Mouse (Mus musculus) skeletal muscle tissue, adult 2 months (tissue): ENCODE data around the gene Prkaa1.
A peak's percentile ranks its signal among the peaks of the same experiment; 100 is the strongest.
"Not testable (repeated sequence)": the region's sequence is repeated elsewhere in the genome, so short reads cannot be mapped to it uniquely, and the experiment has no call there.

ENCODE experiments used
- DNase-seq: peaks from one replicate; pipeline ENCODE4 v3.0.0-alpha.2; 2012; ENCODE audit warnings: low read depth, low spot score

Prkaa1 gene

DNA sequence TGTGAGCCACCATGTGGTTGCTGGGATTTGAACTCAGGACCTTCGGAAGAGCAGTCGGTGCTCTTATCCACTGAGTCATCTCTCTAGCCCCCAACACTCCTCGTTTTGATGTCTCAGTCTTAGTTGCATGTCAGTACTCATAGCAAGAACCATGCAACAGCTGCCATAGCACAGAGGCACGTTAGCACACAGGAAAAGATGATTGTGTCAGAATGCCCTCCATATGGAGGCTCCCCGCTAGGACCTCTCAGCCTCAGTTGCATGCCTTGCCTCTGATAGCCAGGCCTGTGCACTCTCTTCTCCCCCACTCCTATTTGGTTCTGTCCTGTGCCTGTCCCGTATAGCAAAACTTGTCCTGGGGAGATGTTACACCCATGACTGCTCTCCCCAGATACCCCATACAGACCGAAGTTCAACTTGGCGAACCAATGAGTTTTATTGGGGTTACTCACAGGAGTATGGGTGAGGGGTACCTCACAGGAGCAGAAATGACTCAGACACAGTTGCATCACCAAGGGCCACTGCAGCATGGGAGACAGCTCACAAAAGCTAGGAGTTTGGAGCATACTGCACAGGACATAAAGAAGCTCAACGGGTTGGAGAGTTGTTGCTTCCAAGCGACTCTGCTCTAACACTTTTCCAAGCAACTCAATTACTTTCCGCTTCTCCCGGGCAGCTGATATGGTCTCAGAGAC lies 14.4 kb upstream of the Prkaa1 start:
- DNase-seq = no peak

DNA sequence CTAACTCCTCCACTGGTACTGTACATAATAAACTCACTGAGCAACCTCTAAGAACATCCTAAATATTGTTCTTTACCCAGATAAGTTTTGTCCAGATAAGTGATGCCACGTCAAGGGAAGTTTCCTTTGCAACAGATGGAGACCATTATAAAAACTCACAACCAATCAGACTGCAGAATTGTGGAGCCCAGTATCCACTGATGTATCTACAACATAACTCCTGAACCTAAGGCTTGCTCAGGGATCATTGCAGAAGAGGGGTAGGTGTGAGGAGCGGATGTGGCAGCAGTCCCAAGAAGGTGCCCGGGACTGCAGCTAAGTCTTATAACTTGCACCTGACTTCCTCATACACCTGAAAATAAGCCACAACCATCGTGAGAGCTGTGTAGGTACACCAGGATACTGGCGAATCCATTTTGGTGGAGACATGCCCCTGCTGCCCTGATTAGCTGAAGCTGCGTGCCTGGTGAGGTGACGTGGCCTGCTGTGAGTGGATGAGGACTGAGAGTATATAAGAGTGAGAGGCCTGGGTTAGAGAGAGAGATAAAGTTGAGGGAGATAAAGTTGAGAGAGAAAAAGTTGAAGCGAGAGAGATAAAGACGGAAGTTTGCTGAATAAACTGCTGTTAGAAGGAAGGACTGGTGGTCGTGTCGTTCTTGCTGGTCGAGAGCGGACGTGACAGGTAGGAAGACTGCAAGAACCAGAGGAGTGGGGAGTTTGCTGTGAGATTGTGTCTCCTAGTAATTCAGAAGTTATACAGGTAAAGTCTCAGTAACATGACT lies 12.6 kb upstream of the Prkaa1 start:
- DNase-seq = not testable (repeated sequence)

DNA sequence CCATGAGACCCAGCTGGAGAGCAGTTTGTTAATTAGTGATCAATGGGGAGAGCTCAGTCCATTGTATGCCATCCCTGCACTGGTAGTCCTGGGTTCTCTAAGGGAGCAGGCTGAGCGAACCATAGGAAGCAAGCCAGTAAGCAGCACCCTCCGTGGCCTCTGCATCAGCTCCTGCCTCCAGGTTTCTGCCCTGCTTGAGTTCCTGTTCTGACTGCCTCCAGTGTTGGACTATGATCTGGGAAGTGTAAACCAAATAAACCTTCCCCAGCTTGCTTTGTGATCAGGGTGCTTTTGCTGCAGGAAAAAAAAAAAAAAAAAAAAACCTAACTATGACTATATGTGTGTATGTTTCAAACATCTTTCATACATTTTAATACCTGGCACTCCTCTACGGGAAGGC lies 10.4 kb upstream of the Prkaa1 start:
- no peak for DNase-seq

DNA sequence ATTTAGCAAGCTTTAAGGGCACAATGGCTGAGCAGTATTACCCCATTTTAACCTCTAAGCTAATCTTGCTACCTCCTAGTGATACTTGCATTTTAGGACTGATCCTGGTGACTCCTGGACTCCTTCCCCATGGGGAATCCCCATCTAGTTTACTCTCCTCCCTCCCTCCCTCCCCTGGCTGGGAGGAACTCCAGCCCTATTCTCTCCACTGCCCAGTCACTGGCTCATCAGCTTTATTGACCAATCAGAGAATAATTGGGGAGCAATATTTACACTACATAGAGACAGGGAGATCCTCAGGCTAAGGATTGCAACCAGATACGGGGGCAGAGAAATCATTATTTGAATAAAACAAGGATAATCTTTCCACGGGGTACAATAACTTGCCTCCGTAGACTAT lies 9.5 kb upstream of the Prkaa1 start:
- DNase-seq = no peak

DNA sequence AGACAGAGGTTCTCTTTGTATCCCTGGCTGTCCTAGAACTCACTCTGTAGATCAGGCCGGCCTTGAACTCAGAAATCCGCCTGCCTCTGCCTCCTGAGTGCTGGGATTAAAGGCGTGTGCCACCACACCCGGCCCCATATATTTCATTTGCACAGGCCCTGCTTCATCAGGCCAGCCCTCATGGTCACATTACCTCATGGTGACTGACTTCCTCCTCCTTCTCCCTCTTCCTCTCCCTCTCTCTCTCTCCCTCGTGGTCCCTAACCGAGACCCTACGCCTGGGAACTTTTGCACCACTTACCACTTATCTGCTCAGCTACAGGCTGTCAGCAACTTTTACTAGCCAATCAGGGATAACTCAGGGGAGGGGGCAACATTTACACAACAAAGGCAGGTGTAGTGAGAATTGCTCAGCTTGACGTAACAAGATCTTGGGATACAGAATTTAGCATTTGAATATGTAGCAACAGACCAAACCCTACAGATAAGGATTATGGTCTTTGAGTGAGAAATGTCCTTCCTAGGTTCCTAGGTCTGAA lies 8.6 kb upstream of the Prkaa1 start:
- no peak for DNase-seq

DNA sequence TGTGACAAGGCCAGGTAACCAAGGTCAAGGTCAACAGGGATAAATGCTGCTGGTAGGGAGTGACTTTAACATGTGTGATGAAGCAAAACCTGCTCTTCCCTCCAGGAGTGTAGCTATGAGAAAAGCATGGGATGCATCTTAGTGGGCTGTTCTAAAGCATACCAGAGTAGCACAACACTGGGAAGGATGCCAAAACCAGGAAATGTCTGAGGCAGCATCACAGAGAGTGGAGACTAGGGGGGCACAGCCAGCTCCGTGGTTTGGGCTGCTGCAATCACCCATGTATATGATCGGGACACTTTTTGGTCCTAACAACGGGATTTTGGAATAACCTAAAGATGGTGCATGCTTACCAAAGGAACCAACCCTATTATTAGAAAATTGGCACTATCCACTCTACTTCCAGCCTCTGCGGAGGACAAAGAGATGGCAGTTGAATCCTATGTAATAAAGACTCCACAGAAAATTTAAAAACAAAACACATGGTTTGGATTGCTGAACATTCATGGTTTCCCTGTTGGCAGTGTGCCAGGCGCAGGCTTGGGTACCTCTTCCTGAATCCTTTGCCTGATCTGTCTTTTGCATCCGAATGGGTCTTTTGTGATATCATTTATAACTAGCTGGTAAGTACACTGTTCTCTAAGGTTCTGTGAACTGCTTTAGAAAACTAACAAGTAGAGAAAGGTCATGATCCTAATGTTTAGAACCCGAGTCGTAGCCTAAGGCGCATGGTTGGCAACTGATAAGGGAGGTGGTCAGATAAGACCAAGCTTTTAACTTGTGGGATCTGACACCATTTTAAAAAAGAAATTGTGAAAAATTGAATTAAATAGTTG lies 5.4 kb upstream of the Prkaa1 start:
- DNase-seq = no peak

DNA sequence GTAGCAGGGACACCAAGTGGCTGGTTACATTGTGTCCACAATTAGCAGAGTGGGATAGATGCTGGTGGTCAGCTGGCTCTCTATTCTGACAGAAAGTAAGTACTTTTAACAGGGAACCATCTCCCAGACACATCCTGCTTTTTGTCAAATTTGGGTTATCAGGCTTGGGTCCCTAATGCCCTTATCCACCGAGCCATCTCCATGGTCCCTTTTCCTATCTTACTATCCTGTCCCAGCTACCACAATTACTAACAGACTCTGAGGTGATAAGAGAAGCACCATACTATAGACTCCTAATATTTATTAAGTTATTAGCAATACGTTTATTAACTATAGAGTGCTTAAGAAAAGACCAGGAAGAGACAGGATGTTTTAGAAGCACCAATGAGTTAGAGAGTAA lies 4.3 kb upstream of the Prkaa1 start:
- DNase-seq = no peak

DNA sequence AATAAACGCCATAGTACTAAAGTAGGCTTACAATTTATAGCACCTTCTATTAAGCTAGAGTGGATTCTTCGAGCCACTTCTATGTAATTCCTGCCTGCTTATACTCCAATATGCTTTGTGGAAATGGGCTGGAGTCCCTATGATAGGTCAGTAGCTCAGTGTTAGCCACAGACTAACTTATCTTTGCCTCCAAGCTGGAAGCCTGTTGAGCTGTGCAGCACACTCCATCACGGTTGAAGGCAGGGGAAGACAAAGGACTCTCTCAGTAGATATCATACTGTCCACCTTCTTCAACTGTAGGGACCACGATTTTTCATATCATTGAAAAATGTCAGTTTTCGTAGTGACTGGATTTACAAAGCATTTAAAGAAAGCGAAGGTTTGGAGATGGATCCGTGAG lies 3.8 kb upstream of the Prkaa1 start:
- DNase-seq = no peak

DNA sequence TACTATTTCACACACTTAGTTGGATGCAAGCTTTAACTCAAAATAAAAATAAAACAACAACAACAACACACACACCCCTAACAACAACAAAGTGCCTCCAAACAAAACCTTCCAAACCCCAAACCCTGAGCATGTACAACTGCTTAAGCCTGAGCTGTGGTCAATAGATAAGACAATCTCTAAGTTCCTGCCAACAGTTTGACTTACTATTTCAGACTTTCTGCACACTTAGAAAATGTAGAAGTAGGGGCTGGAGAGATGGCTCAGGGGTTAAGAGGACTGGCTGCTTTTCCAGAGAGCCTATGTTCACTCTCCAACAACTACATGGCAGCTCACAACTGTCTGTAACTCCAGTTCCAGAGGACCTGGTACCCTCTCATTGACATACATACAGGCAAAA lies 3.3 kb upstream of the Prkaa1 start:
- no peak for DNase-seq

DNA sequence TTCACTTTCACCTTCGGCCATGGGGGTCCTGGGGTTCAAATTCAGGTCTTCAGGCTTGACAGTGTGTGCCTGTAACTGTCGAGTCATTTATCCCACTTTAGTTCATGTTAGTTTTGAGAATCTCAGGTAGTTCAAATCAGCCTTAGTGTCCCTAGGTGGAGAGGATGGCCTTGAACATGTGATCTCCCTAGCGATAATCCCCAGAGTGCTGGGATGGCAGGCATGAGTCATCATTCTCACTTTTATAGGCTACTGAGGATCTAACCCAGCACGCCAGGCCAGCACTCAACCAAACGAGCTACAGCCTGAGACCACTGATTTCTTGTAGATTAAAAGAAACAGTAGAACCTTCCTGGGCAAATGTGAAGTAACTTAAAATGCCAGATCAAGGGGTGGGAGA lies 1.6 kb upstream of the Prkaa1 start:
- no peak for DNase-seq

DNA sequence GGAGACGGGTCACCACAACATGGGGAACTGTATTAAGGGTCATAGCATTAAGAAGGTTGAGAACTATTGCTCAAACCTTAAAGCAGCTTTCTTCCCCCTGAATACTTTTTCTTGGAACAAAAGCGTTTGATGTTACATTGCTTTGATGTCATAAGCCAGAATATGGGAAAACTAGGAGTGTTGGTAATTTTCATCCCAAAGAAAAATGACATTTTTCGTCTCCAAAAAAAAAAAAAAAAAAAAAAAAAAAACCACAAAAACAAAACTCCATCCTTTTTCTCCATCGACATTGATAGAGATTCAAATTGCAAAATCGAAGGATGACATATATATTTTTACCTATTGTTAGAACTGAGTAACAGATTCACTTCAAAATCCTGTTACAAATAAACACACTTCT lies 947 bp upstream of the Prkaa1 start:
- DNase-seq = no peak

DNA sequence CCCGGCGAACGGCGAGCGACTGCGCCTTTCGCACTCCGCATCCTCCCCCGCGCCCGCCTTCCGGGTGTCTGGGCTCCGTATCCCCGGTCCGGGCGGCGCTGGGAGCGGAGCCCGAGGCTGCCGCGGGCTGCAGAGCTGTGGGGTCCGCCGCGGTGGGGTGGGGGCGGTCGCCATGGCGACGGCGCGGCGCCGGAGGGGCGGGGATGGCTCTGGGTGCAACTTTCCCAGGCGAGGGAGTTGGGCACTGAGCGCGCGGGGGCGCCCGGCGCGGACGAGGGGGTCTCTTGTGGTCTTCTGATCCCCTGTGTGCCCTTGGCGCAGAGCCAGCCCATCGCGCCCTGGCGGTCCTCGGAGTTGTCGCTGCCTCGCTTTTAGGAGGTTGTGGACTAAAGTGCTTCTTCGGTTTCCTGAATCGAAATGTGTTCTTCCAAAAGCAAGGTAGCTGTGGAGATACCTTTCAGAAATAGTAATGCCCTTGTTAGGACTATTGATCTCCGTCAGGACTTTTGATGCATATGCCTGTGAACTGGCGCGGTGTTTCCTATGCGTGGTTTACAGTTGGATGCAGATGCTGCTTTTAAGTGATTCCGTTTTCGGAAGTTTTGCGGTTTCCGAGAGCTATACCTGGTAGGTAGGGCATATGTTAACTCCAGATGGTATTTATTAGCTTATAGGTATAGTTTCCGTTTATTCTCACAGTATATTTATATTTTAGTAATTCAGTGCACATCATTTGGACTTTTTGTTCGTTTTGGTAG lies 539 bp downstream of the Prkaa1 start:
- peak; percentile 38 for DNase-seq

DNA sequence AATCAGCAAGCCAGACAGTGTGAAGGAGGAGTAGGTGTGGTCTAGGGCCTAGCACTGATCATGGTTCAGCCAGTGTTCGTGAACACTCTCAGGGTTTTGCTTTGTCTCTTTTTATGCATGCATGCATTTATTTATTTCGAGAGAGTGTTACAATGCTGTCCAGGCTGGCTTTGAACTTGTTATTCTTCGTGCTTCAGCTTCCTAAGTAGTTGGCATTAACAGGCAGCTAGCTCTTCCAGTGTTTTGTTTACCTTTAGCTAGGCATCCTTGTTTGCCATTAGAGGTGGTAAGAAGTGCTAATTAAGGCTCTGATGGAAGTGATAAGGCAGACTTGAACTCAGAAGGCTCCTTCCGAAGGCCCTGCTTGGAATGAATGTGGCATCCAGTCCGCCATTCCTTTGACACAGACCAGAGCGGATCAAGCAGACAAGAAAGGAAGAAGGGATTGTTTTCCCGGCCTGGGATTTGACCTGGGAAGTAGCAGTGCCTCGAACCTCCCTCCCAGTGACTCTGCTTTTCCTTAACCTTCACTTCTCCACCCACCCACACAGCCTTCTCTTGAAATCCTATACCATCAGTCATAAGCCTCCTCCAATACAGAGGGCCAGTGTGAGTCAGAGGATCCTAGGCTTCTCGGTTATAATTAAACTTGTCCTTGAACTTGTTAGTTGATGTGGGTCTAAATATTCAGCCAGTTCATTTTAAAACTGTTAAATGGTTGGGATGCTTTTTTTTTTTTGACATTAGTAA lies 1.7 kb downstream of the Prkaa1 start:
- no peak for DNase-seq

DNA sequence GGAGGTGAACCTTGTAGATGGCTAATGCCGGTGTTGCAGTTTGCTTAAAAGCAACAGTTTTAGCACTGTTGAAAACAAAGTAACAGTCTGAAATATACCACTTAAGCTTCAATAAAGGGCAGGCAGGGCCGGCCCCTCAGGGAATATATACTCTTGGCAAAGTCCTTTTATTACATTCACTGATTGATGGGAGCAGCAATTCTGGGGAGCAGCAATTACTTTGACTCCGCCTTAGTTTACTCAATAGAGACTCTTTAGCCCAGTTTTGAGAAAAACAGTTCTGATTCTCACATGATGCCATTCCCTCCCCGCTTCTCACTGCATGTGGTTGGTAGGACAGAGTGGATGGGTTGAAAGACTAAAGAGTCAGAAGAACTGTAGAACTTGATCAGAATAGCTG lies 5.5 kb downstream of the Prkaa1 start:
- peak; percentile 20 for DNase-seq

DNA sequence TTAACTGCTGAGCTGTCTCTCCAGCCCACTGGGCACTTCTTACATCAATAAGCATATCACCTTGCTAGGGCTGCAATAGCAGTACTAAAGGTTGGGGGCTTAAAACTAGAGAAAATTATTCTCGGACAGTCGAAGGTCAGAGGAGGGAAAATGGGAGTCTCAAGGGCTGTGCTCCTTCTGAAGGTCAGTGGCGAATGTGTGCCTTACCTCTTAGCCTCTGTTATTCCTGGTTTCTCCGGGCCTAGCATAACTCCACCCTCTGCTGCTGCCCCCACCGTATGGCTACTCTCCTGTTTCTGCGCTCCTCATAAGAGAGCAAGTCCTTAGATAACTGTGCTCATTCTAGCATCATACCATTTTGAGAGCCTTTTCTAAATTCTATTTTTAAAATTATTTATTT lies 8.5 kb downstream of the Prkaa1 start:
- no peak for DNase-seq

DNA sequence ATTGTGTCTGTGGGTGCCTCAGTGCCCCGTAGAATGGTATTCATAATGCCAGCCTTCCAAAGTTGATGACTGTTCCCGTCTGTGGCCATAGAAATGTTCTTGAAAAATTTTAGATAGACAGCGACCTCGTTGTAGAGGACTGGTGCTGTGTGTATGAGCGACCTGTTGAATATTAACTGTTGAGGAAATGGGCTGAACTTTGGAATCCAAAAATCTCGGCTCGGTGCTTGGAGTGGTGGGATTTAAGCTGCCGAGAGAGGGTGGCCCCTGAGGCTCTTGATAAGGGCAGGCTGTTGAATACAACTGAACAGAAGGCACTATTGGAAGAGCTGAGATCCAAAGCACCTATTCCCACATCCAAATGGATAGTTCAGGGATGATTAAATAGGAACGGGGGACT lies 11.0 kb downstream of the Prkaa1 start:
- DNase-seq = no peak

DNA sequence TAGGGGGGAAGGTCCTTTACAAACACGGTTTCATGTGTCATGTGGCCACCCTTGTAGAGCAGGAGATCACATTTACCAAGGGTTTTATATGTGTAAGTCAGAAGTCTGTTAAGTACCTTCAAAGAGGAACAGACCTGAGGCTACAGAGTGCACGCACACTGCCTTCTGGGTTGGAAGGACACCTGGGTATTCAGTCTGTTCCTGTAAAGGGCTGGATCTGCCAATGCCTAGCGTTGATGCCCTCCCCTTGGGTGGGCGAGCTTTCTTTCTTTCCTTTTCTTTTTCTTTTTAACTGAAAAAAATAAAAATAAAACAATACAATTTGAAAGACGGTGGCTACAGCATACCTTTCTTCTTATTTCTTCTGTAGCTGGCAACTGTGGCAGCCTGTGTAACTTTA lies 11.4 kb downstream of the Prkaa1 start:
- DNase-seq = no peak

DNA sequence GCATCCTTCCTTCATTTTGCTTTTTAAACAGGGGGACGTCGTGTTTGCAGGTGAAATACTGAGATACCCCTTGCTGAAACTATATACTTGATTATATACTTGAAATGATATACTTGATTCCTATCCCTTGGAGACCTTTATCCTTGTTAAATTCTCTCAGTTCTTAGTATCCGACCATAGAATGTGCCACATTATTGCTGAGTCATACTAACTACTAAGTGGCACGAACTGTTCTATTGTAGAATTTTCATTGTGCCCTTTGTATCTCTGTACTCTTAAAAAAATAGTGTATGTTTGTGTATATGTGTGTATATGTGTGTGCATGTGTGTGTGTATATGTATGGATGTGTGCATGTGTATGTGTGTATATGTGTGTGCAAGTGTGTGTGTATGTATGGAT lies 12.7 kb downstream of the Prkaa1 start:
- no peak for DNase-seq

DNA sequence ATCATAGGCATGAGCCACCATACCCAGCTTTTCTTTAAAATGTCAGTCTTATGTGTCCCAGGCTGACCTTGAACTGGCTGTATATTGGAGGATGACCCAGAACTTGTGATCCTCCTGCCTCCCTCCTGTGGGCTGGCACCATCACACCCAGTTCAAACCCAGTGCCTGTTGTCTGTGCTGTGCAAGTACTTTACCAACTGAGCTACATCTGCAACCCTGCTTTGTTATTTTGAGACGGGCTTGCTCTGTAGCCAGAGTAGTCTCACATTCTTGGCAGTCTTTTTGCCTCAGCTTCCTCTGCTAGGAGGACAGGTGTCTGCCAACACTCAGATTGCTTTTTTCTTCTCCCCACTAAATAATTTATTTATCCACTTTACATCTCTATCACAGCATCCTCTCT lies 13.7 kb downstream of the Prkaa1 start:
- DNase-seq = no peak

DNA sequence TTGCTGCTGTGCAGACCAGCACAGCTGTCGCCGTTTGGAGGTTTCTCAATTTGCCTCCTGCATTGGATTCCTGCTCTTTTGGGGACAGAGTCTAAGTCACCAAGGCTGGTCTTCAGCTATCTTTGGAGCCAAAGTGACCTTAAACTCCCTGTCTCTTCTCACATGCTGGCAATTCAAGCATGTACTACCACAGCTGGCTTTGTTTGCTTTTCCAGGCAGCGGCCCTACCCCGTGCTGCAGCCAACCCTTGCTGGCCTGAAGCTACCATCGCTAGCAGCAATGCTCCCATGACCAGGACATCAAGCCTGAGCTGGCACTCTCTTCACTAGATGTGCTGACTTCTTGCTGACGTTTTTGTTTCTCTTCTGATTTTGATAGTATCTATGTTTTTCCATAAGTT lies 15.2 kb downstream of the Prkaa1 start:
- peak; percentile 45 for DNase-seq
